Mouse (Mus musculus) cerebellum, adult 2 months (tissue): Measurements from ENCODE around the gene Cdk5.

ENCODE experiments used
- CTCF ChIP-seq: fragments of 200-500 bp; IDR thresholded peaks from 2 replicates; pipeline ENCODE4 v1.5.1; 2011; ENCODE audit warnings: low read depth, mild to moderate bottlenecking, control low read depth, low read length, moderate library complexity, borderline replicate concordance; ENCODE audit not compliant: insufficient read depth
- POLR2A ChIP-seq: fragments of 200-500 bp; IDR thresholded peaks from 2 replicates; pipeline ENCODE4 v1.6.1; 2011; ENCODE audit warnings: low read length, control low read depth, borderline replicate concordance; ENCODE audit not compliant: insufficient read depth

GRCm38 (mm10) chr5:24374666-24375328, 48.5 kb downstream of the Cdk5 start:
- TF ChIP-seq CTCF (no peak), POLR2A (no peak)
